Mouse (Mus musculus) C2C12 (cell line): Measurements from ENCODE around the gene E2f8.

ENCODE experiments used
- CTCF ChIP-seq: IDR thresholded peaks from one replicate; pipeline ENCODE4 v1.5.1; 2011; ENCODE audit not compliant: control insufficient read depth, insufficient read depth, insufficient read length
- MAX ChIP-seq: IDR thresholded peaks from one replicate; pipeline ENCODE4 v1.6.1; 2011; ENCODE audit warnings: mild to moderate bottlenecking, control low read depth

DNA sequence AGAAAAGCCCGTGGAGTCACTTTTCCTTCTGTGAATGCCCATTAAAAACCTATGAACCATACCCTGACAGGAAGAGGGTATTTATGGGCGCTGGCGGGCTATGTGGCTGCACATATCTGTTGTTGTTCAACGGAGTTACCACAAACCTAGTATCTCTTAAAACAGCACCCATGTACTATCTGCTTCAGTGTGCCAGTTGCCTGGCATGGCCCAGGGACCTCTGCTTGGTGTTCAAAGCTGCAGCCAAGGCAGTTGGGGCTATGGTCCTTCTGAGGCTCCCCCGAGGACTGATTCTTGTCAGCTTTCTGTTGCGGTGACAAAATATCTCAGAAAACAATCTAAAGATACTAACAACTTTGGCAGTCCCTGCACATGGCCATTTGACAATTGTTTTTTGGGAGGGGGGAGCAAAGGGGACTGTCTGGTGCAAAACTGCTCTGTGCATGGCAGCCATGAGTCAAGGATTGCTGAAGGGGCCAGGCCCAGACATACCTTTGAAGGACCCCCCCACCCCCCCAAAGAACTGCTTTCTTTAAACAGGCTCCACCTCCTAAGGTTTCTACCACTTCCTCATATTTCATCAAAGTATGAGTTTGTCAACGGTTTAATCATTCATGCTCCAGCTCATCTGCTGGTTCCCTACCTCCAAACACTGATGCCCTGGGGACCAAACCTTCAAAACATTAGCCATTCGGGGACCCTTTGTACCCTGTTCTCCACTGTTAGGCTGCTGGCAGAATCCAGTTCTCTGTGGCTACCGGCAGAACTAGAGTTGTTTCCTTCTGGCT lies 16.5 kb downstream of the E2f8 start:
- no peak for TF ChIP-seq MAX
- TF ChIP-seq CTCF: no peak
